Mouse (Mus musculus) MEL (cell line): ENCODE data around the gene Wdr78.

ENCODE experiments used
- CHD2 ChIP-seq: IDR thresholded peaks from 2 replicates; pipeline ENCODE4 v1.6.1; 2011; ENCODE audit warnings: low read length, improper control_type of control experiment
- CTCF ChIP-seq, 3 experiments: IDR thresholded peaks in 2 of 3; conservative IDR thresholded peaks in 1 of 3; 2 replicates each; pipeline ENCODE4 v1.5.1; 2011 to 2012; ENCODE audit warnings: low read length in 3 of 3, low read depth in 2 of 3, mild to moderate bottlenecking in 2 of 3, improper control_type of control experiment in 1 of 3, inconsistent platforms in 1 of 3, mixed read lengths in 1 of 3, moderate library complexity in 1 of 3; ENCODE audit not compliant: control insufficient read depth in 1 of 3, insufficient read depth in 1 of 3, poor library complexity in 1 of 3, severe bottlenecking in 1 of 3
- HCFC1 ChIP-seq: IDR thresholded peaks from 2 replicates; pipeline ENCODE4 v1.6.1; 2012; ENCODE audit warnings: low read depth, mild to moderate bottlenecking, inconsistent platforms, low read length, improper control_type of control experiment, moderate library complexity
- KAT2A ChIP-seq: conservative IDR thresholded peaks from 2 replicates; pipeline ENCODE4 v1.6.1; 2012; ENCODE audit warnings: low read depth, low read length, improper control_type of control experiment, inconsistent platforms
- MAZ ChIP-seq: IDR thresholded peaks from 2 replicates; pipeline ENCODE4 v1.6.1; 2012; ENCODE audit warnings: low read depth, mild to moderate bottlenecking, inconsistent platforms, low read length, improper control_type of control experiment
- MXI1 ChIP-seq: IDR thresholded peaks from 2 replicates; pipeline ENCODE4 v1.6.1; 2011; ENCODE audit warnings: mild to moderate bottlenecking, low read depth, low read length, improper control_type of control experiment
- POLR2A ChIP-seq, 2 experiments: IDR thresholded peaks; 2 replicates each; pipeline ENCODE4 v1.6.1; 2011 to 2012; ENCODE audit warnings: low read length in 2 of 2, mild to moderate bottlenecking in 2 of 2, control low read depth in 1 of 2, improper control_type of control experiment in 1 of 2, low read depth in 1 of 2, moderate library complexity in 1 of 2; ENCODE audit not compliant: control insufficient read depth in 1 of 2, insufficient read depth in 1 of 2, poor library complexity in 1 of 2
- TAL1 ChIP-seq: IDR thresholded peaks from 2 replicates; pipeline ENCODE4 v1.6.1; 2012; ENCODE audit warnings: mild to moderate bottlenecking, inconsistent platforms, low read length, moderate library complexity, mixed read lengths
- TCF12 ChIP-seq: IDR thresholded peaks from 2 replicates; pipeline ENCODE4 v1.6.1; 2014; ENCODE audit warnings: low read depth, mild to moderate bottlenecking, inconsistent platforms, low read length, improper control_type of control experiment, moderate library complexity
- UBTF ChIP-seq: IDR thresholded peaks from 2 replicates; pipeline ENCODE4 v1.6.1; 2012; ENCODE audit warnings: low read depth, mild to moderate bottlenecking, inconsistent platforms, low read length, improper control_type of control experiment, moderate library complexity, borderline replicate concordance; ENCODE audit not compliant: insufficient read depth
- USF2 ChIP-seq, 2 experiments: IDR thresholded peaks; 2 replicates each; pipeline ENCODE4 v1.6.1; 2011 to 2012; ENCODE audit warnings: improper control_type of control experiment in 2 of 2, low read length in 2 of 2, borderline replicate concordance in 1 of 2, inconsistent platforms in 1 of 2, low read depth in 1 of 2, mild to moderate bottlenecking in 1 of 2; ENCODE audit not compliant: insufficient read depth in 1 of 2
- ZC3H11A ChIP-seq: IDR thresholded peaks from 2 replicates; pipeline ENCODE4 v1.6.1; 2012; ENCODE audit warnings: low read depth, mild to moderate bottlenecking, inconsistent platforms, low read length, improper control_type of control experiment

GRCm38 (mm10) chr4:103027745-103028144 is 86.6 kb downstream of the Wdr78 start:
- TF ChIP-seq CTCF (IDR thresholded peaks at IDR 0.05 in 2 of 3, conservative IDR thresholded peaks at IDR 0.05 in 1 of 3; ENCODE audit: control insufficient read depth in 1 of 3, insufficient read depth in 1 of 3, low read depth in 2 of 3, low read length in 3 of 3, poor library complexity in 1 of 3, severe bottlenecking in 1 of 3), result no peak
- TF ChIP-seq USF2 (IDR thresholded peaks at IDR 0.05; ENCODE audit: borderline replicate concordance in 1 of 2, insufficient read depth in 1 of 2, low read depth in 1 of 2, low read length in 2 of 2), result no peak
- TF ChIP-seq TCF12, result no peak
- TF ChIP-seq MXI1, result no peak
- TF ChIP-seq CHD2, result no peak
- no peak for TF ChIP-seq UBTF
- no peak for TF ChIP-seq KAT2A
- no peak for TF ChIP-seq MAZ
- no peak for TF ChIP-seq POLR2A (IDR thresholded peaks at IDR 0.05; ENCODE audit: control insufficient read depth in 1 of 2, insufficient read depth in 1 of 2, low read depth in 1 of 2, low read length in 2 of 2, poor library complexity in 1 of 2)
- TF ChIP-seq TAL1, result no peak
- TF ChIP-seq HCFC1, result no peak
- no peak for TF ChIP-seq ZC3H11A
